Mouse (Mus musculus) hindbrain, embryonic 14.5 days (tissue): ENCODE measurements around the gene Lenep. TPM values are rescaled to one million over a fixed set of nuclear protein-coding genes. Genes with fewer than 3 reads are reported as not detected.

Source experiments
- ATAC-seq: fragments of 200-750 bp; cut with Nextera tagmentation; 2 replicates; pipeline ENCODE4 v1.8.0; 2017; ENCODE audit warnings: moderate number of reproducible peaks, mild to moderate bottlenecking, moderate TSS enrichment, moderate library complexity; ENCODE audit not compliant: low FRiP score
- DNase-seq: peaks from one replicate; pipeline ENCODE4 v3.0.0-alpha.2; 2015; ENCODE audit warnings: low spot score
- H3K27ac ChIP-seq: fragments of 300-500 bp; sonication (generic); 2 replicates; pipeline ENCODE4 v1.5.1; 2014; ENCODE audit warnings: mild to moderate bottlenecking, moderate library complexity
- H3K27me3 ChIP-seq: fragments of 300-500 bp; sonication (generic); 2 replicates; pipeline ENCODE4 v1.6.1; 2014; ENCODE audit warnings: mild to moderate bottlenecking, low read length, mixed read lengths; ENCODE audit not compliant: control insufficient read depth, insufficient read depth
- H3K36me3 ChIP-seq: fragments of 300-500 bp; sonication (generic); replicated peaks from 2 replicates; pipeline ENCODE4 v1.6.1; 2014; ENCODE audit not compliant: control insufficient read depth, insufficient read depth
- H3K4me1 ChIP-seq: fragments of 300-500 bp; sonication (generic); replicated peaks from 2 replicates; pipeline ENCODE4 v1.6.1; 2014; ENCODE audit warnings: antibody characterized with exemption, low read length, mixed read lengths; ENCODE audit not compliant: control insufficient read depth, insufficient read depth
- H3K4me2 ChIP-seq: fragments of 300-500 bp; sonication (generic); replicated peaks from 2 replicates; pipeline ENCODE4 v1.6.1; 2014; ENCODE audit warnings: mild to moderate bottlenecking, moderate library complexity
- H3K4me3 ChIP-seq: fragments of 300-500 bp; sonication (generic); replicated peaks from 2 replicates; pipeline ENCODE4 v1.5.1; 2014; ENCODE audit warnings: mild to moderate bottlenecking, low read length
- H3K9ac ChIP-seq: fragments of 300-500 bp; sonication (generic); 2 replicates; pipeline ENCODE4 v1.6.1; 2014
- H3K9me3 ChIP-seq: fragments of 300-500 bp; sonication (generic); 2 replicates; pipeline ENCODE4 v1.6.1; 2016; ENCODE audit warnings: low read length; ENCODE audit not compliant: control insufficient read depth
- WGBS: fragments of 180-500 bp; shearing (Covaris S2); extraction: QIAGEN DNeasy Blood & Tissue Kit; methylation state at CpG from one replicate; pipeline ENCODE4 v1.1.7; 2014; 5-methylcytosine and 5-hydroxymethylcytosine counted together
- polyA plus RNA-seq: library from polyadenylated mRNA; unstranded; fragments of >200 nt; fragmentation: Nextera tagmentation; extraction: Ambion mirVana; gene quantifications from 2 replicates; pipeline ENCODE4 v1.2.1, GENCODE M21; 2014

Lenep gene
- polyA plus RNA-seq, 1 experiment from 2014 or later = not detected

GRCm38 (mm10) chr3:89394894-89395256, 7.7 kb downstream of the Lenep start:
- DNase-seq (peak; percentile 64), ATAC-seq (0 out of 2 replicates have a peak, but pooled peaks have one; percentile 7)
- H3K27ac ChIP-seq = no peak overlapping the region
- under 1% methylated on average over 12 of the region's 12 CpGs for WGBS
- H3K36me3 ChIP-seq = no peaks in the 10 kb centered on the region
- H3K4me1 ChIP-seq = peaks cover 48% of the 10 kb centered on the region
- H3K4me2 ChIP-seq = peak overlapping the region; percentile 100
- no peak overlapping the region for H3K9ac ChIP-seq
- peak overlapping the region; percentile 48 for H3K4me3 ChIP-seq
- no peaks in the 10 kb centered on the region for H3K9me3 ChIP-seq
- peaks cover 31% of the 10 kb centered on the region for H3K27me3 ChIP-seq

DNA sequence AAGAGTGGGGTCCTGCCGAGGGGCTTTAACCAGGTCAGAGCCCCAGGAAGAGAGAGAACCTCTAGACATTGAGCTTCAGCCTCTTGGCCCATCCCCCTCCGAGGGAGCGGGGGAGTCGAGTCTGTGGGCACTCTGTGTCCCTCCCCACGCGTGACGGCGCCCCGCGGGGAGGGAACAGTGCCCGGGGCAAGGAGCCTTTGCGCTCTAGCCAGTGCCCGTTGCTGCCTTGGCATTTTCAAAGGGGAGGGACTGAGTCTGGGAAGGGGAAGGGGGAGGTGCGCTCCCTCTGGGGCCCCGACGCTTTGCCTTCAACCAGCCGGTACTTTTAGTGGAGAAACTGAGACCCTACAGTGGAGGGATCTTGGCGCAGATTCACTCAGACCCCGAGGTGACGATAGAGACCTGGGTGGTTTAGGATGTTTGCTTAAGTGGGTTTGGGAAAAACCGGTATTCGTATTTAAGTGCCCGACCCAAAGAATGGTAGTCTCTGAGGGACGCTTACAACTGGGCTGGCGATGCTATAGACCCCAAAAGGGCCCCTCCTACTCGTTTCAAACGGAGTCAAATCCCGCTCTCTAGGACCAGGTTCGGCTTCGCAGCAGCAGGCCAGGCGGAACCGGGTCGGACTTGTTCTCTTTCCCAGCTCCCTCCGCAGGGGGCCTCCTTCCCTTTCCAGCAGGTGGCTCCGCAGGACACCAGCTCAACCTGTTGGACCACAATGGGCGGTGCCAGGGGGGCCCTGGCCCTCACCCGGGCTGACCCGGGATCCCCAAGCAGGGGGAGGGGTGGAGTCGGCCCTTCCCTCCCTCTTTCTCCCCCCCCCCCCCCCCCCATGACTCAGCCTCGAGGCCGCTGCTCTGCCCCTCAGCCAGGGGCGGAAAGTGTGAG, 8.3 kb downstream of the Lenep start, which contains the start of gene Zbtb7b:
Gene Zbtb7b, minus strand, starts transcription at position 771 of the 888 bp plus-strand sequence.
- peaks cover 31% of the 10 kb centered on the region for H3K27me3 ChIP-seq
- H3K36me3 ChIP-seq = no peaks in the 10 kb centered on the region
- no peaks in the 10 kb centered on the region for H3K9me3 ChIP-seq
- H3K4me2 ChIP-seq = peak within 1 kb of the TSS; percentile 100
- peak within 1 kb of the TSS; percentile 48 for H3K4me3 ChIP-seq
- ATAC-seq = peak; percentile 25
- WGBS = under 1% methylated on average over 38 of the region's 42 CpGs
- peak; percentile 60 for DNase-seq
- H3K4me1 ChIP-seq = peaks cover 48% of the 10 kb centered on the region
- H3K27ac ChIP-seq = peak within 1 kb of the TSS; percentile 40; the same call in 1 of the 2 replicates
- peak within 1 kb of the TSS; percentile 46 for H3K9ac ChIP-seq

GRCm38 (mm10) chr3:89393605-89394004, 9.0 kb downstream of the Lenep start:
- no peaks in the 10 kb centered on the region for H3K9me3 ChIP-seq
- peak overlapping the region; percentile 40; the same call in 1 of the 2 replicates for H3K27ac ChIP-seq
- peaks cover 48% of the 10 kb centered on the region for H3K4me1 ChIP-seq
- H3K4me3 ChIP-seq = peak overlapping the region; percentile 48
- peaks cover 31% of the 10 kb centered on the region for H3K27me3 ChIP-seq
- no peaks in the 10 kb centered on the region for H3K36me3 ChIP-seq
- peak overlapping the region; percentile 46 for H3K9ac ChIP-seq
- peak overlapping the region; percentile 100 for H3K4me2 ChIP-seq
- ATAC-seq = peak; percentile 91
- 0% methylated on average over 15 of the region's 15 CpGs for WGBS
- DNase-seq = peak; percentile 89

GRCm38 (mm10) chr3:89392871-89393311, 9.7 kb downstream of the Lenep start:
- ATAC-seq (no peak), DNase-seq (no peak)
- Histone ChIP-seq H3K4me2 (peak overlapping the region; percentile 100), H3K4me1 (peaks cover 48% of the 10 kb centered on the region), H3K27ac (no peak overlapping the region), H3K36me3 (no peaks in the 10 kb centered on the region), H3K9ac (peak overlapping the region; percentile 71; the same call in 1 of the 2 replicates), H3K27me3 (peaks cover 31% of the 10 kb centered on the region), H3K9me3 (no peaks in the 10 kb centered on the region), H3K4me3 (peak overlapping the region; percentile 48)
- 2% methylated on average over 18 of the region's 24 CpGs for WGBS

DNA sequence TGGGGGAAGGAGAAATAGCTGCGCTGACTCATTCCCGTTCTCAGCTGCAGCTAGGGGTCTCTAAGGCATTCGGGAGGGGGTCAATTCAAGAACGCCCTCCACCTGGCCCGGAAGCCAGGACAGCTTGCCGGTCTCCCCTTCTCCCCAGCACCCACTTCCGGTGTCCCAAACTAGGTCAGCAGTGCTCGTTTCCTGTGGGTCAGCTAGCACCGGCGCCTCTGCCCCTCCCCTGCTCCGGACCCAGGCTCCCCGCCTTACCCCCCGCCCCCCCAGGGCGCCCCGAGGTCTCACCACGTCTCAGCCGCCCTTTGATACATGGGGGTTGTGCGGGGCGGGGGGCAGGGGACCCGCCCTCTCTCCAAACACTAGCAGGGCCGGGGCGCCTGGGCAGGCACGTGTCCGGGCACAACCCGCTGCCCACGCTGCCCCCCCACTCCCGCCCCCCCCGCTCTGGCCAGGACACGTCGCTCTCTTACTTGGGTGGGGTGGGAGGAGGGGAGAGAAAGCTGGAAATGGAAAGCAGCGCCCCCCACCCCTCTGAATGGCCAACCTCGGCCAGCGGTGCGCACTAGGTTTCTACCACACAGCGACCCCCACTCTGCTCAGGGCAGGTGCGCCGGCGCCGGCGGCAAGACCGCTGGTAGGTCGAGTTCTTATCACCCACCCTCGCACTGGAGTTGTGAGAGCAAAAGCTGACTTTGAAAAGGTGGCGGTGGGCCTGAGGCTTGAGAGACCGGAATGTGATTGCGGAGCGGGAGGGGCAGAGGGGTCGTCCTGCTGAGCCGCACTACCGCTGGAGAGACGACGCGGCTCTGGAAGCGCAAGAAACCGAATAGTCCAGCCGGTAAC, 10.7 kb downstream of the Lenep start:
- DNase-seq = no peak

GRCm38 (mm10) chr3:89390699-89391662, 11.6 kb downstream of the Lenep start:
- Histone ChIP-seq H3K27ac (no peak overlapping the region), H3K9ac (peak overlapping the region; percentile 71), H3K4me3 (peak overlapping the region; percentile 48), H3K27me3 (peaks cover 28% of the 10 kb centered on the region), H3K36me3 (no peaks in the 10 kb centered on the region), H3K4me2 (peak overlapping the region; percentile 100), H3K9me3 (no peaks in the 10 kb centered on the region), H3K4me1 (peaks cover 41% of the 10 kb centered on the region)
- WGBS = 11% methylated on average over 19 of the region's 19 CpGs
- no peak for ATAC-seq
- DNase-seq = no peak

More for the DNA sequence above, 10.7 kb downstream of the Lenep start:
- H3K4me3 ChIP-seq = peak overlapping the region; percentile 48
- H3K36me3 ChIP-seq = no peaks in the 10 kb centered on the region
- no peaks in the 10 kb centered on the region for H3K9me3 ChIP-seq
- peak overlapping the region; percentile 100 for H3K4me2 ChIP-seq
- H3K4me1 ChIP-seq = peaks cover 48% of the 10 kb centered on the region
- under 1% methylated on average over 51 of the region's 56 CpGs for WGBS
- no peak for ATAC-seq
- no peak overlapping the region for H3K27ac ChIP-seq
- H3K9ac ChIP-seq = peak overlapping the region; percentile 71
- peaks cover 31% of the 10 kb centered on the region for H3K27me3 ChIP-seq

- ATAC-seq (no peak), DNase-seq (no peak)
- no peak overlapping the region for H3K9ac ChIP-seq
- H3K27ac ChIP-seq = no peak overlapping the region
- H3K4me1 ChIP-seq = peaks cover 40% of the 10 kb centered on the region
- WGBS = 69% methylated on average over 4 of the region's 5 CpGs
- no peaks in the 10 kb centered on the region for H3K36me3 ChIP-seq
- H3K4me3 ChIP-seq = no peak overlapping the region
- H3K27me3 ChIP-seq = peaks cover 19% of the 10 kb centered on the region
- H3K9me3 ChIP-seq = no peaks in the 10 kb centered on the region
- H3K4me2 ChIP-seq = no peak overlapping the region
These were observed 12.5 kb downstream of the Lenep start for GRCm38 (mm10) chr3:89390111-89390515.

GRCm38 (mm10) chr3:89388901-89389740, 13.5 kb downstream of the Lenep start:
- H3K4me1 ChIP-seq = peaks cover 31% of the 10 kb centered on the region
- no peak overlapping the region for H3K9ac ChIP-seq
- H3K9me3 ChIP-seq = no peaks in the 10 kb centered on the region
- no peak overlapping the region for H3K4me3 ChIP-seq
- no peak overlapping the region for H3K27ac ChIP-seq
- DNase-seq (peak; percentile 64), ATAC-seq (no peak)
- peaks cover 9% of the 10 kb centered on the region for H3K27me3 ChIP-seq
- no peak overlapping the region for H3K4me2 ChIP-seq
- 69% methylated on average over 6 of the region's 6 CpGs for WGBS
- H3K36me3 ChIP-seq = no peaks in the 10 kb centered on the region
